Mouse (Mus musculus) kidney, postnatal 25 days (tissue): Measurements from ENCODE around the gene Ergic1.

ENCODE experiments used
- DNase-seq, 2 experiments: peaks; one replicate each; pipeline ENCODE4 v3.0.0; 2021; ENCODE audit warnings: mixed read lengths in 2 of 2

Ergic1 gene

GRCm38 (mm10) chr17:26537722-26538471, 23.4 kb upstream of the Ergic1 start:
- DNase-seq, result no peak

GRCm38 (mm10) chr17:26540083-26540482, 21.2 kb upstream of the Ergic1 start:
- DNase-seq, result no peak

GRCm38 (mm10) chr17:26544319-26544963, 16.8 kb upstream of the Ergic1 start:
- DNase-seq, result no peak

- peak; percentile 75 to 83 for DNase-seq
These were observed 13.5 kb upstream of the Ergic1 start for GRCm38 (mm10) chr17:26547771-26548170.

- DNase-seq, result no peak
These were observed 12.7 kb upstream of the Ergic1 start for GRCm38 (mm10) chr17:26548566-26548965.

GRCm38 (mm10) chr17:26549148-26549809, 12.0 kb upstream of the Ergic1 start:
- DNase-seq, result peak; percentile 41 to 67

GRCm38 (mm10) chr17:26551104-26551503, 10.2 kb upstream of the Ergic1 start:
- no peak for DNase-seq

- no peak for DNase-seq
These were observed 8.3 kb upstream of the Ergic1 start for GRCm38 (mm10) chr17:26553033-26553432.

GRCm38 (mm10) chr17:26560526-26561289, 581 bp upstream of the Ergic1 start:
- DNase-seq, result no peak

GRCm38 (mm10) chr17:26561651-26562181, 427 bp downstream of the Ergic1 start, which contains the start of gene Dusp1:
TSS of gene Dusp1 (minus strand) at chr17:26562128.
- DNase-seq, result no peak

- no peak for DNase-seq
These were observed 1.0 kb downstream of the Ergic1 start for GRCm38 (mm10) chr17:26562292-26562691.

- no peak for DNase-seq
These were observed 2.2 kb downstream of the Ergic1 start for GRCm38 (mm10) chr17:26563476-26563875.

GRCm38 (mm10) chr17:26564439-26564838, 3.1 kb downstream of the Ergic1 start:
- no peak for DNase-seq

GRCm38 (mm10) chr17:26567142-26567817, 6.0 kb downstream of the Ergic1 start:
- no peak for DNase-seq

GRCm38 (mm10) chr17:26567818-26568173, 6.5 kb downstream of the Ergic1 start:
- no peak for DNase-seq

GRCm38 (mm10) chr17:26569594-26570350, 8.5 kb downstream of the Ergic1 start:
- no peak for DNase-seq

- peak in 1 of 2 experiments; percentile 59 for DNase-seq
These were observed 9.4 kb downstream of the Ergic1 start for GRCm38 (mm10) chr17:26570651-26571118.

GRCm38 (mm10) chr17:26571377-26571776, 10.1 kb downstream of the Ergic1 start:
- DNase-seq, result peak; percentile 72 to 81

GRCm38 (mm10) chr17:26572265-26572664, 11.0 kb downstream of the Ergic1 start:
- DNase-seq, result no peak

- DNase-seq, result no peak
These were observed 12.8 kb downstream of the Ergic1 start for GRCm38 (mm10) chr17:26574118-26574517.

- no peak for DNase-seq
These were observed 13.4 kb downstream of the Ergic1 start for GRCm38 (mm10) chr17:26574701-26575100.
